Mouse (Mus musculus): ENCODE data around the gene Sec14l1. TPM values are rescaled to one million over a fixed set of nuclear protein-coding genes. Genes with fewer than 3 reads are reported as not detected.

The Sec14l1 gene
- polyA plus RNA-seq, 1 experiment: 46.1 TPM

GRCm38 (mm10) chr11:117174924-117175323 is 60.0 kb downstream of the Sec14l1 start:
- Histone ChIP-seq H3K9me3 (peaks cover 14% of the 10 kb centered on the region), H3K27me3 (replicated peaks) (peaks cover 44% of the 10 kb centered on the region), H3K36me3 (replicated peaks; ENCODE audit: low read length) (no peaks in the 10 kb centered on the region), H3K4me3 (replicated peaks) (no peak overlapping the region), H3K4me1 (peaks cover 7% of the 10 kb centered on the region; the same call in 1 of the 2 replicates)
- no peak for TF ChIP-seq FLI1 (IDR thresholded peaks at IDR 0.05; ENCODE audit: low read length)
- no peak for TF ChIP-seq GATA1 (IDR thresholded peaks at IDR 0.05; ENCODE audit: borderline replicate concordance, low read length)

- Histone ChIP-seq H3K4me1 (peaks cover 7% of the 10 kb centered on the region; the same call in 1 of the 2 replicates), H3K4me3 (replicated peaks) (no peak overlapping the region), H3K27me3 (replicated peaks) (peaks cover 43% of the 10 kb centered on the region), H3K9me3 (peaks cover 14% of the 10 kb centered on the region), H3K36me3 (replicated peaks; ENCODE audit: low read length) (no peaks in the 10 kb centered on the region)
- TF ChIP-seq GATA1 (IDR thresholded peaks at IDR 0.05; ENCODE audit: borderline replicate concordance, low read length) (no peak), FLI1 (IDR thresholded peaks at IDR 0.05; ENCODE audit: low read length) (no peak)
Observed at GRCm38 (mm10) chr11:117175472-117175871, 60.5 kb downstream of the Sec14l1 start.

- Histone ChIP-seq H3K4me1 (peaks cover 7% of the 10 kb centered on the region; the same call in 1 of the 2 replicates), H3K36me3 (replicated peaks; ENCODE audit: low read length) (no peaks in the 10 kb centered on the region)
Observed at GRCm38 (mm10) chr11:117176304-117176703, 61.3 kb downstream of the Sec14l1 start.

GRCm38 (mm10) chr11:117176900-117177299 is 61.9 kb downstream of the Sec14l1 start:
- H3K4me3 ChIP-seq (replicated peaks): no peak overlapping the region
- H3K27me3 ChIP-seq (replicated peaks): peaks cover 50% of the 10 kb centered on the region
- TF ChIP-seq GATA1 (IDR thresholded peaks at IDR 0.05; ENCODE audit: borderline replicate concordance, low read length) (no peak), FLI1 (IDR thresholded peaks at IDR 0.05; ENCODE audit: low read length) (no peak)
- no peaks in the 10 kb centered on the region for H3K36me3 ChIP-seq (replicated peaks; ENCODE audit: low read length)
- H3K9me3 ChIP-seq: peaks cover 24% of the 10 kb centered on the region
- peaks cover 7% of the 10 kb centered on the region; the same call in 1 of the 2 replicates for H3K4me1 ChIP-seq

More at GRCm38 (mm10) chr11:117176304-117176703, 61.3 kb downstream of the Sec14l1 start:
- Histone ChIP-seq H3K9me3 (peaks cover 18% of the 10 kb centered on the region), H3K27me3 (replicated peaks) (peaks cover 49% of the 10 kb centered on the region), H3K4me3 (replicated peaks) (no peak overlapping the region)
- no peak for TF ChIP-seq GATA1 (IDR thresholded peaks at IDR 0.05; ENCODE audit: borderline replicate concordance, low read length)
- no peak for TF ChIP-seq FLI1 (IDR thresholded peaks at IDR 0.05; ENCODE audit: low read length)

GRCm38 (mm10) chr11:117177303-117177979 is 62.5 kb downstream of the Sec14l1 start:
- Histone ChIP-seq H3K4me3 (replicated peaks) (no peak overlapping the region), H3K9me3 (peaks cover 29% of the 10 kb centered on the region)
- no peak for TF ChIP-seq FLI1 (IDR thresholded peaks at IDR 0.05; ENCODE audit: low read length)
- TF ChIP-seq GATA1 (IDR thresholded peaks at IDR 0.05; ENCODE audit: borderline replicate concordance, low read length): no peak

GRCm38 (mm10) chr11:117179902-117180301 is 64.9 kb downstream of the Sec14l1 start:
- Histone ChIP-seq H3K27me3 (replicated peaks) (peaks cover 53% of the 10 kb centered on the region), H3K36me3 (replicated peaks; ENCODE audit: low read length) (no peaks in the 10 kb centered on the region), H3K4me1 (peaks cover 12% of the 10 kb centered on the region; the same call in 1 of the 2 replicates), H3K9me3 (peaks cover 37% of the 10 kb centered on the region), H3K4me3 (replicated peaks) (no peak overlapping the region)
- TF ChIP-seq GATA1 (IDR thresholded peaks at IDR 0.05; ENCODE audit: borderline replicate concordance, low read length) (no peak), FLI1 (IDR thresholded peaks at IDR 0.05; ENCODE audit: low read length) (no peak)

More at GRCm38 (mm10) chr11:117177303-117177979, 62.5 kb downstream of the Sec14l1 start:
- Histone ChIP-seq H3K27me3 (replicated peaks) (peaks cover 49% of the 10 kb centered on the region), H3K4me1 (peaks cover 7% of the 10 kb centered on the region; the same call in 1 of the 2 replicates), H3K36me3 (replicated peaks; ENCODE audit: low read length) (no peaks in the 10 kb centered on the region)

- no peak for TF ChIP-seq GATA1 (IDR thresholded peaks at IDR 0.05; ENCODE audit: borderline replicate concordance, low read length)
- TF ChIP-seq FLI1 (IDR thresholded peaks at IDR 0.05; ENCODE audit: low read length): no peak
- peaks cover 57% of the 10 kb centered on the region for H3K27me3 ChIP-seq (replicated peaks)
- H3K9me3 ChIP-seq: peaks cover 37% of the 10 kb centered on the region
- H3K36me3 ChIP-seq (replicated peaks; ENCODE audit: low read length): no peaks in the 10 kb centered on the region
- no peak overlapping the region for H3K4me3 ChIP-seq (replicated peaks)
- H3K4me1 ChIP-seq: peaks cover 4% of the 10 kb centered on the region; the same call in 1 of the 2 replicates
Observed at GRCm38 (mm10) chr11:117182808-117183207, 67.8 kb downstream of the Sec14l1 start.

- Histone ChIP-seq H3K27me3 (replicated peaks) (peaks cover 57% of the 10 kb centered on the region), H3K4me3 (replicated peaks) (no peak overlapping the region), H3K36me3 (replicated peaks; ENCODE audit: low read length) (no peaks in the 10 kb centered on the region), H3K4me1 (peaks cover 4% of the 10 kb centered on the region; the same call in 1 of the 2 replicates), H3K9me3 (peaks cover 37% of the 10 kb centered on the region)
- TF ChIP-seq FLI1 (IDR thresholded peaks at IDR 0.05; ENCODE audit: low read length) (no peak), GATA1 (IDR thresholded peaks at IDR 0.05; ENCODE audit: borderline replicate concordance, low read length) (no peak)
Observed at GRCm38 (mm10) chr11:117183299-117183698, 68.3 kb downstream of the Sec14l1 start.

GRCm38 (mm10) chr11:117183841-117184240 is 68.9 kb downstream of the Sec14l1 start:
- H3K4me3 ChIP-seq (replicated peaks): no peak overlapping the region
- H3K36me3 ChIP-seq (replicated peaks; ENCODE audit: low read length): no peaks in the 10 kb centered on the region
- peaks cover 37% of the 10 kb centered on the region for H3K9me3 ChIP-seq
- peaks cover 4% of the 10 kb centered on the region; the same call in 1 of the 2 replicates for H3K4me1 ChIP-seq
- TF ChIP-seq GATA1 (IDR thresholded peaks at IDR 0.05; ENCODE audit: borderline replicate concordance, low read length) (no peak), FLI1 (IDR thresholded peaks at IDR 0.05; ENCODE audit: low read length) (no peak)
- H3K27me3 ChIP-seq (replicated peaks): peaks cover 56% of the 10 kb centered on the region
